Mouse (Mus musculus) intestine, postnatal 0 days (tissue): ENCODE results near the gene Trio. TPM values are rescaled to one million over a fixed set of nuclear protein-coding genes. Genes with fewer than 3 reads are reported as not detected.

Experiments used
- ATAC-seq: fragments of 200-750 bp; cut with Nextera tagmentation; 2 replicates; pipeline ENCODE4 v1.8.0; 2017; ENCODE audit warnings: mild to moderate bottlenecking, moderate TSS enrichment, moderate library complexity
- H3K27ac ChIP-seq: fragments of 300-500 bp; sonication (generic); 2 replicates; pipeline ENCODE4 v1.5.1; 2014; ENCODE audit warnings: mild to moderate bottlenecking, low read depth, low read length, moderate library complexity
- H3K27me3 ChIP-seq: fragments of 300-500 bp; sonication (generic); replicated peaks from 2 replicates; pipeline ENCODE4 v1.6.1; 2014; ENCODE audit warnings: low read length, mixed read lengths; ENCODE audit not compliant: control insufficient read depth, insufficient read depth
- H3K36me3 ChIP-seq: fragments of 300-500 bp; sonication (generic); 2 replicates; pipeline ENCODE4 v1.6.1; 2014; ENCODE audit warnings: mild to moderate bottlenecking, moderate library complexity; ENCODE audit not compliant: control insufficient read depth, insufficient read depth
- H3K4me1 ChIP-seq: fragments of 300-500 bp; sonication (generic); replicated peaks from 2 replicates; pipeline ENCODE4 v1.6.1; 2014; ENCODE audit warnings: antibody characterized with exemption, low read length, mixed read lengths; ENCODE audit not compliant: control insufficient read depth, insufficient read depth
- H3K4me2 ChIP-seq: fragments of 300-500 bp; sonication (generic); replicated peaks from 2 replicates; pipeline ENCODE4 v1.6.1; 2014; ENCODE audit warnings: low read depth, mild to moderate bottlenecking, moderate library complexity
- H3K4me3 ChIP-seq: fragments of 300-500 bp; sonication (generic); 2 replicates; pipeline ENCODE4 v1.5.1; 2014; ENCODE audit warnings: low read depth, low read length
- H3K9ac ChIP-seq: fragments of 300-500 bp; sonication (generic); 2 replicates; pipeline ENCODE4 v1.6.1; 2014; ENCODE audit warnings: mild to moderate bottlenecking, low read depth, low read length
- H3K9me3 ChIP-seq: fragments of 300-500 bp; sonication (generic); 2 replicates; pipeline ENCODE4 v1.6.1; 2016; ENCODE audit warnings: mixed run types; ENCODE audit not compliant: control insufficient read depth
- CTCF ChIP-seq: sonication (generic); IDR thresholded peaks from 2 replicates; pipeline ENCODE4 v1.5.1; 2016; ENCODE audit warnings: low read depth, mild to moderate bottlenecking, control low read depth, antibody characterized with exemption, moderate library complexity
- WGBS: fragments of 180-500 bp; shearing (Covaris S2); extraction: QIAGEN DNeasy Blood & Tissue Kit; methylation state at CpG from one replicate; pipeline ENCODE4 v1.1.7; 2014; 5-methylcytosine and 5-hydroxymethylcytosine counted together
- polyA plus RNA-seq: library from polyadenylated mRNA; unstranded; fragments of >200 nt; fragmentation: Nextera tagmentation; extraction: Ambion mirVana; gene quantifications from 2 replicates; pipeline ENCODE4 v1.2.1, GENCODE M21; 2015

The Trio gene
- polyA plus RNA-seq, 1 experiment from 2014 or later: 10.0 TPM

GRCm38 (mm10) chr15:28028542-28028941 is 2.9 kb upstream of the Trio start:
- Histone ChIP-seq H3K4me3 (no peak overlapping the region), H3K4me1 (no peaks in the 10 kb centered on the region), H3K27ac (no peak overlapping the region), H3K27me3 (no peaks in the 10 kb centered on the region), H3K36me3 (no peaks in the 10 kb centered on the region), H3K9me3 (no peaks in the 10 kb centered on the region), H3K9ac (no peak overlapping the region), H3K4me2 (no peak overlapping the region)
- 94% methylated on average over 6 of the region's 6 CpGs for WGBS
- TF ChIP-seq CTCF: no peak
- no peak for ATAC-seq

DNA sequence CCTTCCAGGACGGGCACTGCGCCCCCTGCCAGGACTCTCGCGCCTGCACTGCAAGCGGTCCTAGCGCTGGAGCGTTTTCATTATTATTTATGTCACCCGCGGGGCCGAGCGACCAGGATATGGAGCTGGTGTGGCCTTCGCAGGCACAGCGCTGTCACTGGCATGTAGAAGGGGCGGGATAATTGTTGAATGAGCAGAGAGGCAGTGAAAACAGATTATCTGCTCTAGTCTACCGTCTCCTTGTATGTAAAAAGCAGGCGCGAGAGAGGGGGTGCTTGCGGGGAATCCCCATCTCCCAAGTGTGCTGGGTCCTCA is 476 bp upstream of the Trio start:
- H3K9me3 ChIP-seq: no peaks in the 10 kb centered on the region
- no peak for ATAC-seq
- no peaks in the 10 kb centered on the region for H3K36me3 ChIP-seq
- H3K27me3 ChIP-seq: no peaks in the 10 kb centered on the region
- peak; percentile 96 for TF ChIP-seq CTCF
- 0 out of 2 replicates have a peak overlapping the region, but pooled peaks have one; percentile 31 for H3K9ac ChIP-seq
- H3K27ac ChIP-seq: peak overlapping the region; percentile 96; the same call in 1 of the 2 replicates
- H3K4me3 ChIP-seq: peak overlapping the region; percentile 87
- WGBS: 2% methylated on average over 18 of the region's 18 CpGs
- H3K4me2 ChIP-seq: peak overlapping the region; percentile 97
- H3K4me1 ChIP-seq: peaks cover 7% of the 10 kb centered on the region

- Histone ChIP-seq H3K4me1 (peaks cover 7% of the 10 kb centered on the region), H3K36me3 (no peaks in the 10 kb centered on the region), H3K9me3 (no peaks in the 10 kb centered on the region), H3K4me3 (peak overlapping the region; percentile 87), H3K4me2 (peak overlapping the region; percentile 97), H3K27me3 (no peaks in the 10 kb centered on the region), H3K27ac (peak overlapping the region; percentile 96), H3K9ac (peak overlapping the region; percentile 95)
- ATAC-seq: peak; percentile 28
- TF ChIP-seq CTCF: no peak
- WGBS: under 1% methylated on average over 53 of the region's 54 CpGs
Observed at GRCm38 (mm10) chr15:28024965-28025338, 696 bp downstream of the Trio start.

DNA sequence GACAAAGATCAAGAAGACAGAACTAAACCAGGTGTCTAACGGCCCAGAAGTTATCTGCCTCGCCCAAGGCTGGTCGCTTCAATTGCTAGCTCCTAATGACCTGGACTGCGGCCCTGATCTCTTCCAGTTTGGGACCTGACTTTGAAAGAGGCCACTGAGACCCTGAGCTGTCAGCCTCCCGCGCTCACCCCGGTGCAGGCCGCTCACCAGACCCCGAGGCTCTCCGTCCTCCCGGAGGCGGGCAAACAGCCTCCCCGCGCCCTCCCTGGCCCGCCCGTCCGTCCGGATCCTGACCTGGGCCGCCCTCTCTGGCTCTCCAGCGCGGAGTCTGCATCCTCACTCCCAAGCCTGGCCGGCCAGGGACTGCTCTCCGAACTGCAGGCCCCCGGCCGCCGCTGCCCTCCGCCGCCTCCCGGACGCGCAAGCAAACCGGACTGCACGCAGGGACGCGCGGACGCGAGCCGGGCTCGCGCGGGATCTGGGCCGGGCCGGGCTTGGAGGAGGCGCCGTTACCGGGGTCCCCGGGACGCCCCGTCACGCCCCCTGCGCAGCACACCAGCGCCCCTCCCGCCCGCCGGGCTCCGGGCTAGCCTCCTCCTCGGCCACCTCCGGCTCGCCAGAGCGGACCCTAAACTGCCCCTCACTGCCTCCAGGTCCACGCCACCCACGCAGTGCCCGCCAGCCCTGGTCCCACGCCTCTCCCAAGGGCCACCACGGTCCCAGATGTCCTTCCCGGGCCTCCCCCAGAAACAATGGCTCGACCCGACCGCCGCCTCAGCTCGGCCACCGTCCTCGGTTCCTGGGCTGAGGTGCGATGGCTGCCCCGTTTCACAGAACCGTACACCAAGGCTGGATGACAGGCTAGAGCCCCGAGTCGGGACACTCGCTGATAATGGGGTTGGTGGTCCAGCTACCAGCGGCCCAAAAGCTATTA is 1.4 kb downstream of the Trio start:
- Histone ChIP-seq H3K36me3 (no peaks in the 10 kb centered on the region), H3K4me1 (peaks cover 9% of the 10 kb centered on the region), H3K9me3 (no peaks in the 10 kb centered on the region), H3K9ac (peak overlapping the region; percentile 95), H3K27me3 (no peaks in the 10 kb centered on the region), H3K4me2 (peak overlapping the region; percentile 97), H3K4me3 (peak overlapping the region; percentile 87), H3K27ac (peak overlapping the region; percentile 96)
- peak; percentile 10; the same call in 1 of the 2 replicates for ATAC-seq
- under 1% methylated on average over 78 of the region's 81 CpGs for WGBS
- TF ChIP-seq CTCF: no peak; the same call in 1 of the 2 replicates

DNA sequence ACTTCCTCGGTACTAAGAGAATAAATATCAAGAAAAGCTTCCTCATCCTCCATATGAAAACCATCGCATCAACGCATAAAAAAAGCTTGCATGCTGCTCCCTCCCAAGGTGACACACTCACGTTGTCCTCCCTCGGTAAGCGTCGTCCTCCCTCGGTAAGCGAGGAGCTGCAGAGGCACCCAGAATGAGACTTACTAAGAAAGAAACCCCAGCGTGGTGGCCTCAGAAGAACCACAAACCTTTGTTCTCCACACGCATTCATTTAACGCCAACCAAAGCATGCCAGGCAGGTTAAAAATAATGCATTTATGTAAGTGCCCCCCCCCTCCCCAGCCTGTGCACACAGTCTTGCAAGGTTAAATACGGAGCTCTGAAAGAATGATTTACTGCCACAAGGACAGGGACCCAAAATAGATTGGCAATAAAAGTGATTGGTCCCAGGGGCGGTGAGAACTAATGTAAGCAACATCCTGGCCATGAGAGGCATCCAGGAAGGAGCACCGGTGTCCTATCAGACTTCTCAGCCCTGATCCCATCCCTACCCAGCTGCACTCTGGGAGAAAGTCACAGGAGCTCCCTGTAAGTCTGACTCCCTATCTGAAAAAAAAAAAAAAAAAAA is 3.9 kb downstream of the Trio start:
- 23% methylated on average over 15 of the region's 15 CpGs for WGBS
- H3K9me3 ChIP-seq: no peaks in the 10 kb centered on the region
- ATAC-seq: no peak
- no peak overlapping the region for H3K9ac ChIP-seq
- H3K27ac ChIP-seq: no peak overlapping the region
- H3K4me1 ChIP-seq: peaks cover 9% of the 10 kb centered on the region
- TF ChIP-seq CTCF: no peak
- H3K4me2 ChIP-seq: 0 out of 2 replicates have a peak overlapping the region, but pooled peaks have one; percentile 17
- no peaks in the 10 kb centered on the region for H3K27me3 ChIP-seq
- no peaks in the 10 kb centered on the region for H3K36me3 ChIP-seq
- no peak overlapping the region for H3K4me3 ChIP-seq

DNA sequence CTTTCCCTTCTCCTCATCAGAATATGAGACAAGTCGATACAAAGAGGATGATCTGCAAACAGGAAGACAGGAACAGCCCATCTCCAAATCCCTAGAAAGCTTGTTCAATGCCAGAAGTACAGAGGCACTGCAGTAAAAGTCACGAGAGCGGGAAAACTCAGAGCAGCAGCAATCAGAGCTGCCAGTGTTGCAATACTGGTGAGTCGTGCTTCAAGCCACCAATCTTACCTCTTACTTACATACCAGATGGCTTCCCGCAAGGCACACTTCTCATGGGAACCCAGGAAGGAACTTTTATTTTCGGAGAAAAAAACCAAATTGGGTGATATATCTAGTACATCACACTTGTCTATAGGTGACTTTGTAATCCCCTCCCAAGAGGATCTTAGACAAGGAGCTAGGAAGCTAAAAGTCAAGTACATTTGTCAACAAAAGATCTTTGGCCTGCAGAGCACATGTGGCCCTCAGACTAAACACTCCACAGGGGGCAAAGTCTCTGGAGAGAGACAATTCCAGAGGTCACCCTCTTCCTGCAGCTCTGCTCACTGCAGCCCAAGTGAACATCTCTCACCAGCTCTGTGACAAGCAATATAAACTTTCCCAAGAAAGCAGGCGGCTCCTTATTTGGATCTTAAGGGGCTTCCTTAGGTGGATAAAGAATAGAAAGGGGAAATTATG is 6.1 kb downstream of the Trio start:
- TF ChIP-seq CTCF: peak; percentile 43
- H3K4me1 ChIP-seq: peaks cover 9% of the 10 kb centered on the region
- no peaks in the 10 kb centered on the region for H3K27me3 ChIP-seq
- no peaks in the 10 kb centered on the region for H3K9me3 ChIP-seq
- H3K4me3 ChIP-seq: no peak overlapping the region
- peak; percentile 77 for ATAC-seq
- H3K27ac ChIP-seq: peak overlapping the region; percentile 57; the same call in 1 of the 2 replicates
- no peak overlapping the region; the same call in 1 of the 2 replicates for H3K4me2 ChIP-seq
- no peaks in the 10 kb centered on the region for H3K36me3 ChIP-seq
- H3K9ac ChIP-seq: no peak overlapping the region
- WGBS: 27% methylated on average over 7 of the region's 7 CpGs
